Mouse (Mus musculus): Measurements from ENCODE around the gene Vwa8. TPM values are rescaled to one million over a fixed set of nuclear protein-coding genes. Genes with fewer than 3 reads are reported as not detected.

Gene Vwa8
- polyA plus RNA-seq, 1 experiment from 2014 or later = 14.7 TPM

DNA sequence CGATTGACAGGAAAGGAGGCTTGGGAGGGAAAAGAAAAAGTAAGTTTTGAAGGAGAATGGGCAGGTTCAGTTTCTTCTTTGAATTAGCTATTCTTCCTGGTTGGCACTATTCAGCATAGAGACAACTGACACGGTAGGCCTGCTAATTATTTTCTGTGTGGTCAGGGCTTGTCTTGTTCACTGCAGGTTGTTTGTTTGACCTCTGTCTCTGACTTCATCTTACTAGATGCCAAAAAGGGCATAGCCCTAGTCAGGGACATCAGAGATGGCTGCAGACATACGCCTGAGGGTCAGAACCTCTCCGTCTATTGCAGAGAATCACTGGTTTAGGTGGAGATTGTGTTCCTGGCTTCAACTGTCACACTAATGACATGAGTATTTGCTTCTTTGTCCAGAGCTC lies 24.3 kb upstream of the Vwa8 start:
- no peak for ATAC-seq (ENCODE audit: insufficient number of reproducible peaks, insufficient read depth, low FRiP score, low read depth)
- no peak overlapping the region for H3K4me2 ChIP-seq (replicated peaks; ENCODE audit: low read depth, low read length)
- 67% methylated on average over 4 of the region's 4 CpGs for WGBS

GRCm38 (mm10) chr14:78831158-78831557 lies 17.7 kb upstream of the Vwa8 start:
- Histone ChIP-seq H3K27ac (ENCODE audit: low read length) (no peak overlapping the region), H3K9me3 (ENCODE audit: control insufficient read depth, low read depth, low read length) (no peaks in the 10 kb centered on the region), H3K4me3 (ENCODE audit: low read depth, low read length) (no peak overlapping the region), H3K27me3 (ENCODE audit: control insufficient read depth, insufficient read depth, low read length) (no peaks in the 10 kb centered on the region), H3K36me3 (ENCODE audit: control insufficient read depth, insufficient read depth, low read length) (no peaks in the 10 kb centered on the region), H3K4me1 (ENCODE audit: control insufficient read depth, insufficient read depth, low read length) (no peaks in the 10 kb centered on the region), H3K4me2 (replicated peaks; ENCODE audit: low read depth, low read length) (no peak overlapping the region), H3K9ac (replicated peaks; ENCODE audit: low read depth, low read length) (no peak overlapping the region)
- 91% methylated on average over 4 of the region's 4 CpGs for WGBS
- no peak for ATAC-seq (ENCODE audit: insufficient number of reproducible peaks, insufficient read depth, low FRiP score, low read depth)

More for the DNA sequence above, 24.3 kb upstream of the Vwa8 start:
- Histone ChIP-seq H3K9me3 (ENCODE audit: control insufficient read depth, low read depth, low read length) (no peaks in the 10 kb centered on the region), H3K4me1 (ENCODE audit: control insufficient read depth, insufficient read depth, low read length) (no peaks in the 10 kb centered on the region), H3K27ac (ENCODE audit: low read length) (no peak overlapping the region), H3K36me3 (ENCODE audit: control insufficient read depth, insufficient read depth, low read length) (no peaks in the 10 kb centered on the region), H3K27me3 (ENCODE audit: control insufficient read depth, insufficient read depth, low read length) (no peaks in the 10 kb centered on the region), H3K9ac (replicated peaks; ENCODE audit: low read depth, low read length) (no peak overlapping the region), H3K4me3 (ENCODE audit: low read depth, low read length) (no peak overlapping the region)

DNA sequence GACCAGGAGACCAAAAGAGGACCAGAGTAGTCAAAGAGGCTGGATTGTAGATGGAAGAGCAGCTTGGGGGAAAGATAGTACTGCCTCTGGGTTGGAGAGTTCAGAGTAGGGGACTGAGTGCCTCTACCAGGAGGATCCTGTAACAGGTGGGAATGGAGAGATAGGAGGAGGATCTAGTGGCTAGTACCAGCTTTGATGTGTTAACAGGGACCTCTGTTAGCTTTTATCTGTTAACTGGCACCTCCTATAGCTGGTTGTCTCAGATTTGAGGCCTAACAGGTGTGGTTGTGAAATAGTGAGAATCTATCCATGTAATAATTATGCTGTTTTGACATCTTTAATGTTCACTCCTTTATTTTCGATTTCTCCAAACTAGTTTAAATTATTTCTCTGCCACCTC lies 904 bp upstream of the Vwa8 start:
- ATAC-seq (ENCODE audit: insufficient number of reproducible peaks, insufficient read depth, low FRiP score, low read depth) = no peak
- no peak overlapping the region for H3K9ac ChIP-seq (replicated peaks; ENCODE audit: low read depth, low read length)
- no peak overlapping the region for H3K4me3 ChIP-seq (ENCODE audit: low read depth, low read length)
- H3K27ac ChIP-seq (ENCODE audit: low read length) = no peak overlapping the region; the same call in 1 of the 2 replicates
- WGBS = 76% methylated on average over 1 of the region's 1 CpGs
- peaks cover 18% of the 10 kb centered on the region for H3K4me1 ChIP-seq (ENCODE audit: control insufficient read depth, insufficient read depth, low read length)
- H3K9me3 ChIP-seq (ENCODE audit: control insufficient read depth, low read depth, low read length) = no peaks in the 10 kb centered on the region
- no peaks in the 10 kb centered on the region for H3K27me3 ChIP-seq (ENCODE audit: control insufficient read depth, insufficient read depth, low read length)
- no peaks in the 10 kb centered on the region for H3K36me3 ChIP-seq (ENCODE audit: control insufficient read depth, insufficient read depth, low read length)
- H3K4me2 ChIP-seq (replicated peaks; ENCODE audit: low read depth, low read length) = 0 out of 2 replicates have a peak overlapping the region, but pooled peaks have one; percentile 78

DNA sequence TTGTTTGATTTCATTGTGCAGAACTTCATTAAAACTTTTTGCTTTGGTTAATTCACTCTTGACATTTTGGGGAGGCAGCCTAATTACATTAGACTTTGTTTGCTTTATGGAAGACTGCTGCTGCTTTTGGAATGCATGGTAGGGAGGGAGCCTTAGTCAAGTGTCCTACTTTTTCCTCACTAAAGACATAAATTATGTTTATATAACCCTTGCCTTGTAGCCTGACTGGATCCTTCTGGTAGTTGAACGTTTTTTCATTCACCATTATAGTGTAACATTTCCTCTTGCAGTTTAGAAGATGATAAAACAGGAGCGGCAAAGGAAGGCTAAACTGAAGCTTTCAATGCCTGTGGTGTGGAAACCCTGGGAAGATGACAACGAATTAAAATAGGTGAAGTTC lies 375 bp upstream of the Vwa8 start:
- peak overlapping the region; percentile 64; the same call in 1 of the 2 replicates for H3K9ac ChIP-seq (replicated peaks; ENCODE audit: low read depth, low read length)
- 2% methylated on average over 3 of the region's 3 CpGs for WGBS
- H3K4me3 ChIP-seq (ENCODE audit: low read depth, low read length) = peak overlapping the region; percentile 82
- peak overlapping the region; percentile 78 for H3K4me2 ChIP-seq (replicated peaks; ENCODE audit: low read depth, low read length)
- no peaks in the 10 kb centered on the region for H3K27me3 ChIP-seq (ENCODE audit: control insufficient read depth, insufficient read depth, low read length)
- H3K27ac ChIP-seq (ENCODE audit: low read length) = peak overlapping the region; percentile 78; the same call in 1 of the 2 replicates
- no peak for ATAC-seq (ENCODE audit: insufficient number of reproducible peaks, insufficient read depth, low FRiP score, low read depth)
- no peaks in the 10 kb centered on the region for H3K36me3 ChIP-seq (ENCODE audit: control insufficient read depth, insufficient read depth, low read length)
- H3K9me3 ChIP-seq (ENCODE audit: control insufficient read depth, low read depth, low read length) = no peaks in the 10 kb centered on the region
- peaks cover 18% of the 10 kb centered on the region for H3K4me1 ChIP-seq (ENCODE audit: control insufficient read depth, insufficient read depth, low read length)

- H3K9ac ChIP-seq (replicated peaks; ENCODE audit: low read depth, low read length) = no peak overlapping the region
- peak overlapping the region; percentile 82; the same call in 1 of the 2 replicates for H3K4me3 ChIP-seq (ENCODE audit: low read depth, low read length)
- WGBS = 34% methylated on average over 5 of the region's 5 CpGs
- ATAC-seq (ENCODE audit: insufficient number of reproducible peaks, insufficient read depth, low FRiP score, low read depth) = no peak
- no peaks in the 10 kb centered on the region for H3K36me3 ChIP-seq (ENCODE audit: control insufficient read depth, insufficient read depth, low read length)
- H3K9me3 ChIP-seq (ENCODE audit: control insufficient read depth, low read depth, low read length) = no peaks in the 10 kb centered on the region
- no peaks in the 10 kb centered on the region for H3K27me3 ChIP-seq (ENCODE audit: control insufficient read depth, insufficient read depth, low read length)
- no peak overlapping the region for H3K27ac ChIP-seq (ENCODE audit: low read length)
- H3K4me2 ChIP-seq (replicated peaks; ENCODE audit: low read depth, low read length) = peak overlapping the region; percentile 78; the same call in 1 of the 2 replicates
- peaks cover 18% of the 10 kb centered on the region for H3K4me1 ChIP-seq (ENCODE audit: control insufficient read depth, insufficient read depth, low read length)
These were observed 1.2 kb downstream of the Vwa8 start for GRCm38 (mm10) chr14:78849961-78850578.

GRCm38 (mm10) chr14:78850666-78851065 lies 1.8 kb downstream of the Vwa8 start:
- no peaks in the 10 kb centered on the region for H3K9me3 ChIP-seq (ENCODE audit: control insufficient read depth, low read depth, low read length)
- no peak overlapping the region for H3K27ac ChIP-seq (ENCODE audit: low read length)
- peak; percentile 30; the same call in 1 of the 2 replicates for ATAC-seq (ENCODE audit: insufficient number of reproducible peaks, insufficient read depth, low FRiP score, low read depth)
- H3K4me3 ChIP-seq (ENCODE audit: low read depth, low read length) = no peak overlapping the region
- WGBS = 11% methylated on average over 8 of the region's 8 CpGs
- peaks cover 18% of the 10 kb centered on the region for H3K4me1 ChIP-seq (ENCODE audit: control insufficient read depth, insufficient read depth, low read length)
- H3K36me3 ChIP-seq (ENCODE audit: control insufficient read depth, insufficient read depth, low read length) = no peaks in the 10 kb centered on the region
- no peak overlapping the region for H3K4me2 ChIP-seq (replicated peaks; ENCODE audit: low read depth, low read length)
- no peak overlapping the region for H3K9ac ChIP-seq (replicated peaks; ENCODE audit: low read depth, low read length)
- no peaks in the 10 kb centered on the region for H3K27me3 ChIP-seq (ENCODE audit: control insufficient read depth, insufficient read depth, low read length)

GRCm38 (mm10) chr14:78851366-78851765 lies 2.5 kb downstream of the Vwa8 start:
- no peak overlapping the region for H3K4me2 ChIP-seq (replicated peaks; ENCODE audit: low read depth, low read length)
- no peaks in the 10 kb centered on the region for H3K36me3 ChIP-seq (ENCODE audit: control insufficient read depth, insufficient read depth, low read length)
- H3K27ac ChIP-seq (ENCODE audit: low read length) = no peak overlapping the region
- no peak overlapping the region for H3K4me3 ChIP-seq (ENCODE audit: low read depth, low read length)
- no peaks in the 10 kb centered on the region for H3K27me3 ChIP-seq (ENCODE audit: control insufficient read depth, insufficient read depth, low read length)
- WGBS = 35% methylated on average over 3 of the region's 3 CpGs
- peaks cover 18% of the 10 kb centered on the region for H3K4me1 ChIP-seq (ENCODE audit: control insufficient read depth, insufficient read depth, low read length)
- H3K9me3 ChIP-seq (ENCODE audit: control insufficient read depth, low read depth, low read length) = no peaks in the 10 kb centered on the region
- no peak for ATAC-seq (ENCODE audit: insufficient number of reproducible peaks, insufficient read depth, low FRiP score, low read depth)
- no peak overlapping the region for H3K9ac ChIP-seq (replicated peaks; ENCODE audit: low read depth, low read length)

DNA sequence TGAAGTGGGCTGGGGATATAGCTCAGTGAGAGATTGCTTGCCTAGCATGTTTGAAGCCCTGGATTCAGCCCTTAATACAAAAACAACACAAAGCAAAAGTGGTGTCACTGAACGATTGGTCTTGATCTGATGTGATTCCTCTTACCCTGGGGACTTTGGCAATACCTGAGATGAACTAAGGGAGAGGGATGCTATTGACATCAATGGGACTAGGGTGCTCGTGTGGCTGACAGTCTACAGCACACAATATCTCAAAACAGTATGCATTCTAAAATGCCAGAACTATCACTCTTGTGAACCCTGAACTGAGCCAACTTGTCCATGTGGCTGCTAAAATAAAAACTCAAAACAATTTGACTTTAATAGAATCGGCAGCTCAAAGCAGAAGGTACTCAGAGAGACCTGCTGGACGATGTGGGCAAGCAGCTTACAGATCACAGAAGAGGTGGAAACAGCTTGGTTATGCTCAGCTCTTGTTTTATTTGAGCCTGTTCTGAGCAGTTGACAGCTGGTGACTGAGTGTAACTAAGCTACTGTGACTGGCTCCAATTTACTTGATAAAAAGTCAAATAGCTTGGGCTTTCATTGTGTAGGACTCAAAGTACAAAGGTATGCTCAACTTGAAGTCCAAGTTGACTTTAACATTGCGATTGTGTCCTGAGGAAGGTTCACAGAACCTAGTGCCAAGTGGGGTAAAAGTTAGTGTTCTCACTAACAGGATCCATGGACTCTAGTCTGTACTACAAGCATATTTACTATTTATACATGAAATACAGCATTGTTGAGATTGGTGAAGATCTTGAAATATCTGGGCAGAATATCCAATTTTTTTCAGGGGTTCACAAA lies 3.8 kb downstream of the Vwa8 start:
- Histone ChIP-seq H3K36me3 (ENCODE audit: control insufficient read depth, insufficient read depth, low read length) (no peaks in the 10 kb centered on the region), H3K4me1 (ENCODE audit: control insufficient read depth, insufficient read depth, low read length) (peaks cover 18% of the 10 kb centered on the region), H3K27me3 (ENCODE audit: control insufficient read depth, insufficient read depth, low read length) (no peaks in the 10 kb centered on the region), H3K27ac (ENCODE audit: low read length) (no peak overlapping the region), H3K4me3 (ENCODE audit: low read depth, low read length) (no peak overlapping the region), H3K9me3 (ENCODE audit: control insufficient read depth, low read depth, low read length) (no peaks in the 10 kb centered on the region), H3K9ac (replicated peaks; ENCODE audit: low read depth, low read length) (no peak overlapping the region), H3K4me2 (replicated peaks; ENCODE audit: low read depth, low read length) (no peak overlapping the region)
- ATAC-seq (ENCODE audit: insufficient number of reproducible peaks, insufficient read depth, low FRiP score, low read depth) = no peak
- 79% methylated on average over 5 of the region's 5 CpGs for WGBS

All from stomach, embryonic 14.5 days (tissue).